Mouse (Mus musculus) stomach, postnatal 0 days (tissue): ENCODE measurements around the gene Kcnj5. TPM values are rescaled to one million over a fixed set of nuclear protein-coding genes. Genes with fewer than 3 reads are reported as not detected.

ENCODE experiments used
- ATAC-seq: fragments of 200-750 bp; cut with Nextera tagmentation; 2 replicates; pipeline ENCODE4 v1.8.0; 2017; ENCODE audit not compliant: low FRiP score, low TSS enrichment
- DNase-seq: peaks from one replicate; pipeline ENCODE4 v3.0.0-alpha.2; 2016; ENCODE audit warnings: low spot score
- H3K27ac ChIP-seq: fragments of 300-500 bp; sonication (generic); replicated peaks from 2 replicates; pipeline ENCODE4 v1.5.1; 2014; ENCODE audit warnings: mild to moderate bottlenecking, control low read depth
- H3K27me3 ChIP-seq: fragments of 300-500 bp; sonication (generic); 2 replicates; pipeline ENCODE4 v1.6.1; 2014; ENCODE audit warnings: low read length; ENCODE audit not compliant: control insufficient read depth, insufficient read depth
- H3K36me3 ChIP-seq: fragments of 300-500 bp; sonication (generic); 2 replicates; pipeline ENCODE4 v1.6.1; 2014; ENCODE audit warnings: low read length, mixed read lengths; ENCODE audit not compliant: control insufficient read depth, insufficient read depth
- H3K4me1 ChIP-seq: fragments of 300-500 bp; sonication (generic); replicated peaks from 2 replicates; pipeline ENCODE4 v1.6.1; 2014; ENCODE audit warnings: antibody characterized with exemption; ENCODE audit not compliant: control insufficient read depth, insufficient read depth
- H3K4me2 ChIP-seq: fragments of 300-500 bp; sonication (generic); replicated peaks from 2 replicates; pipeline ENCODE4 v1.6.1; 2014; ENCODE audit warnings: low read depth, mild to moderate bottlenecking, control low read depth, moderate library complexity
- H3K4me3 ChIP-seq: fragments of 300-500 bp; sonication (generic); 2 replicates; pipeline ENCODE4 v1.5.1; 2014; ENCODE audit warnings: low read depth, low read length, control low read depth
- H3K9ac ChIP-seq: fragments of 300-500 bp; sonication (generic); 2 replicates; pipeline ENCODE4 v1.6.1; 2014; ENCODE audit warnings: mild to moderate bottlenecking, low read length, control low read depth, mixed read lengths
- H3K9me3 ChIP-seq: fragments of 300-500 bp; sonication (generic); 2 replicates; pipeline ENCODE4 v1.6.1; 2016; ENCODE audit warnings: low read length; ENCODE audit not compliant: control insufficient read depth
- CTCF ChIP-seq: IDR thresholded peaks from 2 replicates; pipeline ENCODE4 v1.5.1; 2016; ENCODE audit warnings: antibody characterized with exemption, low read depth, mild to moderate bottlenecking, moderate library complexity
- EP300 ChIP-seq: optimal IDR thresholded peaks from 2 replicates; pipeline ENCODE3; 2016; ENCODE audit warnings: antibody characterized with exemption
- WGBS: fragments of 180-500 bp; shearing (Covaris S2); extraction: QIAGEN DNeasy Blood & Tissue Kit; methylation state at CpG from one replicate; pipeline ENCODE4 v1.1.7; 2014; 5-methylcytosine and 5-hydroxymethylcytosine counted together
- polyA plus RNA-seq: library from polyadenylated mRNA; unstranded; fragments of >200 nt; fragmentation: Nextera tagmentation; extraction: Ambion mirVana; gene quantifications from 2 replicates; pipeline ENCODE4 v1.2.1, GENCODE M21; 2015

The Kcnj5 gene
- polyA plus RNA-seq, 1 experiment from 2014 or later = 0.04 TPM

DNA sequence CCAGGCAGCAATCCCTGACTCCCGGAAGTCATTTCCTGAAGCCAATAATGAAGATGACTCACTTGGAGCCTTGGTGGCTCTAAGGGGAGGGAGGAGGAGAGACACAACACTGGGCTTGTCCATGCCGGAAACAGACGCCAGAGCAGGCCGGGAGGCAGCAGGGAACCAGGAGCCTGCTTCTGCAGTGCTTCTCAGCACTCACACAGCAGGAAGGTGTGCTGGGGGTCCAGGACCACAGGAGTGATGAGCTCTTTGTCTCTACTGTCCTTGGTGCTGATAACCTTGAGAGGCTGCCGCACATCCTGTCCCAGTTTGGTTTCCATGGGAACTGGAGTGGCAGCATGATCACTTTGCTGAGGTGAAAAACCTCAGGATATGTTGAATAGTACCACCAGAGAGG is 51.5 kb downstream of the Kcnj5 start:
- no peaks in the 10 kb centered on the region for H3K9me3 ChIP-seq
- no peak overlapping the region for H3K4me3 ChIP-seq
- TF ChIP-seq EP300 (no peak), CTCF (no peak)
- H3K27me3 ChIP-seq = no peaks in the 10 kb centered on the region
- 35% methylated on average over 5 of the region's 5 CpGs for WGBS
- H3K27ac ChIP-seq = no peak overlapping the region
- DNase-seq = no peak
- H3K36me3 ChIP-seq = no peaks in the 10 kb centered on the region
- no peak overlapping the region for H3K9ac ChIP-seq
- no peaks in the 10 kb centered on the region for H3K4me1 ChIP-seq
- no peak overlapping the region for H3K4me2 ChIP-seq
- ATAC-seq = peak; percentile 69; the same call in 1 of the 2 replicates

DNA sequence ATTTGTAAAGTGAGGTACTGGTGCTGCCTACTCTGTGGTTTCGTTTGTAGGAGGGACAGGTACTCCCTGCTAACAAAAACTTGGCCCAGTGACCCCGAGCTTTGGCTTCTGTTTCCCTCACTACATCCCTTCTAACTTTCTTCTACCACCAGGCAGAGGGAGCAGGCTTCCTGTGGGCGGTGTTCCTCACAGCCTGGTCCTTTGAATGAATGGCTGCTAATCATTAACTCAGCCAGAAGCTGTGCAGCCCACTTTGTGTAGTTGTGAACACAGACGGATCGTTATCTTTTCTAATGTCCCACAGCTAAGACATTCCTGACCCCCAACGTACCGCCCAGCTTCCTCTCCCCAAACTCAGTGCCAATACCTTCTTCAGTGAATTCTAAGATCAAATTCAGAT is 52.5 kb downstream of the Kcnj5 start:
- WGBS = 46% methylated on average over 7 of the region's 7 CpGs
- Histone ChIP-seq H3K9ac (no peak overlapping the region), H3K27ac (no peak overlapping the region), H3K27me3 (no peaks in the 10 kb centered on the region), H3K4me3 (no peak overlapping the region), H3K4me1 (no peaks in the 10 kb centered on the region), H3K9me3 (no peaks in the 10 kb centered on the region), H3K4me2 (no peak overlapping the region), H3K36me3 (no peaks in the 10 kb centered on the region)
- TF ChIP-seq CTCF = no peak
- DNase-seq (no peak), ATAC-seq (no peak)

GRCm38 (mm10) chr9:32283591-32283990 is 60.6 kb downstream of the Kcnj5 start:
- no peak overlapping the region for H3K4me2 ChIP-seq
- ATAC-seq (no peak), DNase-seq (no peak)
- TF ChIP-seq EP300 (no peak), CTCF (no peak)
- no peaks in the 10 kb centered on the region for H3K9me3 ChIP-seq
- H3K36me3 ChIP-seq = no peaks in the 10 kb centered on the region
- 80% methylated on average over 5 of the region's 5 CpGs for WGBS
- no peak overlapping the region for H3K4me3 ChIP-seq
- no peaks in the 10 kb centered on the region for H3K4me1 ChIP-seq
- H3K27ac ChIP-seq = no peak overlapping the region
- H3K9ac ChIP-seq = no peak overlapping the region
- no peaks in the 10 kb centered on the region for H3K27me3 ChIP-seq

- no peak for TF ChIP-seq EP300
- no peak for TF ChIP-seq CTCF
- WGBS = 82% methylated on average over 5 of the region's 5 CpGs
Measured at GRCm38 (mm10) chr9:32280456-32280855, 63.7 kb downstream of the Kcnj5 start.

GRCm38 (mm10) chr9:32279789-32280188 is 64.4 kb downstream of the Kcnj5 start:
- no peak overlapping the region for H3K9ac ChIP-seq
- TF ChIP-seq CTCF (no peak), EP300 (no peak)
- no peak overlapping the region for H3K4me2 ChIP-seq
- H3K27me3 ChIP-seq = no peaks in the 10 kb centered on the region
- H3K4me1 ChIP-seq = no peaks in the 10 kb centered on the region
- H3K4me3 ChIP-seq = no peak overlapping the region
- ATAC-seq = no peak
- no peak for DNase-seq
- H3K36me3 ChIP-seq = no peaks in the 10 kb centered on the region
- WGBS = 58% methylated on average over 3 of the region's 3 CpGs
- H3K27ac ChIP-seq = no peak overlapping the region
- H3K9me3 ChIP-seq = no peaks in the 10 kb centered on the region

More at GRCm38 (mm10) chr9:32280456-32280855, 63.7 kb downstream of the Kcnj5 start:
- H3K9me3 ChIP-seq = no peaks in the 10 kb centered on the region
- no peaks in the 10 kb centered on the region for H3K4me1 ChIP-seq
- H3K4me3 ChIP-seq = no peak overlapping the region
- no peak for ATAC-seq
- no peaks in the 10 kb centered on the region for H3K27me3 ChIP-seq
- H3K9ac ChIP-seq = no peak overlapping the region
- H3K27ac ChIP-seq = no peak overlapping the region
- H3K36me3 ChIP-seq = no peaks in the 10 kb centered on the region
- DNase-seq = no peak
- H3K4me2 ChIP-seq = no peak overlapping the region

DNA sequence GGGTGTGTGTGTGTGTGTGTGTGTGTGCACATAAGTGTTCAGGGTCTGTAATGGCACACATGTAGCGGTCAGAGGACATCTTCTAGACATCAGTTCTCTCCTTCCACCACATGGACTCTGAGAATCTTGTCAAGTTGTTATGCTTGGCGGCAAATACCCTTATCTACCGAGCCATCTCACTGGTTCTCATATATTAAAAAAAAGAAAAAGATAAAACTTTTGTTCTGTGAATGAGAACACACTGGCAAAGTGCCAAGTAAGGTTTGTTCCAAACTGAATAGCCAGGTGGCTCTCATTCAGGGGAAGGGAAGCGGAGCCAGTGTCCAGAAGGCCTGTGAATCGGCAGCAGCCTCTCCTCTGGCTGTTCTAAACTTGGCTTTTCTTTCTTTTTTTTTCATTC is 66.1 kb downstream of the Kcnj5 start:
- DNase-seq (no peak), ATAC-seq (no peak)
- no peaks in the 10 kb centered on the region for H3K27me3 ChIP-seq
- H3K36me3 ChIP-seq = no peaks in the 10 kb centered on the region
- TF ChIP-seq CTCF (no peak), EP300 (no peak)
- H3K4me3 ChIP-seq = no peak overlapping the region
- no peaks in the 10 kb centered on the region for H3K9me3 ChIP-seq
- no peak overlapping the region for H3K27ac ChIP-seq
- 89% methylated on average over 5 of the region's 5 CpGs for WGBS
- H3K9ac ChIP-seq = no peak overlapping the region
- H3K4me1 ChIP-seq = no peaks in the 10 kb centered on the region
- no peak overlapping the region for H3K4me2 ChIP-seq
